25 mouse cellular contexts compared by ENCODE assay signal in the genomic region with DNA sequence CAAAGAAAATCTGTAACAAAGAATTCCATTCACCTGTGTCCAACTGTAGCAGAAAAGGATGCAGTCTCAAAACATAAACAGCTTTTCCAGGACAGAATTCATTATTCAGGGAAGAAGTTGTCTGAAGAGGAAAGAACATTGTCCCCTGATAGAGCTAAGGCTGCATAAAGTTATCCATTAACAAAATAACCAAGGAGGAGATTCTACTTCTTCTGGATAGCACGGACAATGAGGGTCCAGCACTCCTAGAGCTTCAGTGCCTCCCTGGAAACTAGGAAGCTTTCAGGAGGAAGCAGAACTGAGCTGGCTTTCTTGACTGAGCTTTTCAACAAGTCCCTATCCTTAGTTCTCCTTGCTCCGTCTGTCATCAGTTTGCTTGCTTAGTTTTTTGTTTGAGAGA. TPM values are rescaled to one million over a fixed set of nuclear protein-coding genes. Genes with fewer than 3 reads are reported as not detected.
"Had no signal": no experiment of that assay in that cellular context is flagged by ENCODE, and none has a peak within 500 bp of the region (broad histone marks: within the 10 kb centered on the region; RNA-seq: fewer than 3 reads in every experiment).

No protein-coding gene starts in this region.

- H3K4me2 ChIP-seq: heart, embryonic 11.5 days; hindbrain, embryonic 12.5 days; hindbrain, embryonic 14.5 days; kidney, embryonic 15.5 days; limb, embryonic 12.5 days; liver, embryonic 11.5 days; liver, embryonic 13.5 days; liver, embryonic 15.5 days had no signal

- DNase-seq: forebrain, postnatal 0 days; gastrocnemius, postnatal 14 days; gastrocnemius, postnatal 36 days; heart, adult 2 months; heart, postnatal 10 days; heart, postnatal 4 days; kidney, adult 18-20 months; kidney, postnatal 14 days; kidney, postnatal 36 days; layer of hippocampus, adult 9-11 months; layer of hippocampus, postnatal 36 days; liver, embryonic 13.5 days; liver, postnatal 0 days had no signal

- H3K27ac ChIP-seq: heart, adult 2 months; hindbrain, embryonic 10.5 days; hindbrain, embryonic 12.5 days; hindbrain, embryonic 14.5 days; kidney, embryonic 15.5 days; kidney, postnatal 0 days; limb, embryonic 10.5 days; limb, embryonic 12.5 days; liver, embryonic 13.5 days; liver, embryonic 15.5 days had no signal

- H3K4me1 ChIP-seq: hindbrain, embryonic 10.5 days; hindbrain, embryonic 12.5 days; kidney, embryonic 15.5 days; limb, embryonic 10.5 days; liver, embryonic 13.5 days; liver, embryonic 15.5 days had no signal

- H3K27me3 ChIP-seq: hindbrain, embryonic 12.5 days; kidney, embryonic 15.5 days; limb, embryonic 12.5 days; liver, embryonic 13.5 days; liver, embryonic 15.5 days had no signal

- H3K36me3 ChIP-seq: hindbrain, embryonic 10.5 days; hindbrain, embryonic 12.5 days; kidney, embryonic 15.5 days; limb, embryonic 10.5 days; limb, embryonic 12.5 days; liver, embryonic 13.5 days; liver, embryonic 15.5 days had no signal

- H3K9me3 ChIP-seq: hindbrain, embryonic 10.5 days; hindbrain, embryonic 12.5 days; kidney, embryonic 15.5 days; limb, embryonic 10.5 days; limb, embryonic 12.5 days; liver, embryonic 13.5 days; liver, embryonic 15.5 days had no signal

- ATAC-seq: forebrain, postnatal 0 days; hindbrain, embryonic 16.5 days; inflammation-experienced regulatory T-cells, adult 6 months; liver, postnatal 0 days had no signal

- H3K9ac ChIP-seq: forebrain, postnatal 0 days; hindbrain, embryonic 12.5 days; hindbrain, embryonic 14.5 days; kidney, embryonic 15.5 days; limb, embryonic 12.5 days; liver, embryonic 13.5 days; liver, embryonic 15.5 days; liver, postnatal 0 days had no signal

- H3K4me3 ChIP-seq: heart, adult 2 months; hindbrain, embryonic 10.5 days; hindbrain, embryonic 12.5 days; kidney, embryonic 15.5 days; limb, embryonic 10.5 days; limb, embryonic 12.5 days; liver, embryonic 13.5 days; liver, embryonic 15.5 days had no signal

RNA-seq across cellular contexts. Expression of gene Egfr, which starts 55.2 kb away (rescaled TPM):
- polyA plus RNA-seq: inflammation-experienced regulatory T-cells, adult 6 months had no signal
